Mouse (Mus musculus) brain, adult 2 months (tissue): ENCODE measurements around the gene Sept11.

ENCODE experiments used
- DNase-seq: peaks from one replicate; pipeline ENCODE4 v3.0.0; 2011; ENCODE audit warnings: low read depth, low spot score

The Sept11 gene

DNA sequence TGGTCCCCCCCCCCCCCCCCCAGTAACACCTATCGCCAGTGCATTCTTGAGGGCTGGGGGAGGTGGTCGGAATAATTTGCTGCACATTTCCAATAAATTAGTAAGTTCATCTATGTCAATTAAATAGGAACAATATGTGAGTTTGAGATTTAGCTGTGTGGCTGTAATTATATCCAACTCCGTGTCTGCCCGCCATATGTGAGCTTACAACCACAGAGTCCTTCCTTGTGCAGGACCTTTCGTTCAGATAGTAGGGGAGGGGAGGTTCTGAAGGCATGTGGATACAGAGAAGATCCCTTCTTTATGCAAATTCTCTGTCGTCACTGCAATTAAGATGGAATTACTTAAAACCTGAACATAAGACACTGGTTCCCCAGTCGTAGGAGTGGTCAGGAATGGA is 2.1 kb downstream of the Sept11 start:
- DNase-seq, result no peak

- DNase-seq, result no peak
Measured at GRCm38 (mm10) chr5:93097204-93097906, 4.1 kb downstream of the Sept11 start.

DNA sequence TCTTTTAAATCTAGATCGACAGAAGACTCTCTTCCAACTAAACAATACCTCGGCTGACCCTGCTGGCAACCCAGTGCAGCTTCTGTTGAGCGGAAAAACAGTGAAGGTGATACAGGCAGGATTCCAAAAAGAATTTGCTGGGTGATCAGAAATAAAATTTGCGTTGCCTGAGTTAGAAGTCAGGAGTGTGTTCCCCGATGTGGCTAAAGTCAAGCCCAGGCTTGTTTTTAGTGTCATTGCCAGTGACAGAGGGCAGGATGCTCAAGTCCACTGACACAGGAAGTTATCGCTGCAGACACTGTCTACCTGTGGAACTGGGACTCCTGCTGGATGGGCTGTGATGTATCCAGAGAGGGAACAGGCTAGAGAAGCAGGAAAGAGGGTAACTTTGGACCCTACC is 5.0 kb downstream of the Sept11 start:
- DNase-seq, result no peak

GRCm38 (mm10) chr5:93098811-93099210 is 5.6 kb downstream of the Sept11 start:
- no peak for DNase-seq

DNA sequence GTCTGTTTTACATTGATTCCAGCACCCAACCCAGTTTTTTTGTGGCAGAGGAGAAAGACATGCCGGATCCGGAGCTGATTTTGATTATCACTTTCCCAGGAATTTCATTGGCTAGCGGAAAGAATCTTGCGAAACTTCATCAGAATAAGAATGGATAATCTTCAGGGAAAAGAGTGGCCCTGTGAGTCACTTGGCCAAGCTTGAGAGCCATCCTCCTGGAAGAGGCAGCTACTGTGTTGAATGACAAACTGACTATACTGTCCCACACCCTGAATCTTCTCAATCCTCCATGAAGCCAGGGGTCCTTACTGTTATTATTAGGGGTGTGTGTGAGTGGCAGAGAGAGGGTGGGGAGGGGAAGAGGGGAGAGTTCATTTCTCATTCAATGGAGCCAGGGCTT is 7.7 kb downstream of the Sept11 start:
- no peak for DNase-seq

- no peak for DNase-seq
Measured at GRCm38 (mm10) chr5:93101371-93101791, 8.1 kb downstream of the Sept11 start.

- DNase-seq, result no peak
Measured at GRCm38 (mm10) chr5:93103603-93104002, 10.4 kb downstream of the Sept11 start.

DNA sequence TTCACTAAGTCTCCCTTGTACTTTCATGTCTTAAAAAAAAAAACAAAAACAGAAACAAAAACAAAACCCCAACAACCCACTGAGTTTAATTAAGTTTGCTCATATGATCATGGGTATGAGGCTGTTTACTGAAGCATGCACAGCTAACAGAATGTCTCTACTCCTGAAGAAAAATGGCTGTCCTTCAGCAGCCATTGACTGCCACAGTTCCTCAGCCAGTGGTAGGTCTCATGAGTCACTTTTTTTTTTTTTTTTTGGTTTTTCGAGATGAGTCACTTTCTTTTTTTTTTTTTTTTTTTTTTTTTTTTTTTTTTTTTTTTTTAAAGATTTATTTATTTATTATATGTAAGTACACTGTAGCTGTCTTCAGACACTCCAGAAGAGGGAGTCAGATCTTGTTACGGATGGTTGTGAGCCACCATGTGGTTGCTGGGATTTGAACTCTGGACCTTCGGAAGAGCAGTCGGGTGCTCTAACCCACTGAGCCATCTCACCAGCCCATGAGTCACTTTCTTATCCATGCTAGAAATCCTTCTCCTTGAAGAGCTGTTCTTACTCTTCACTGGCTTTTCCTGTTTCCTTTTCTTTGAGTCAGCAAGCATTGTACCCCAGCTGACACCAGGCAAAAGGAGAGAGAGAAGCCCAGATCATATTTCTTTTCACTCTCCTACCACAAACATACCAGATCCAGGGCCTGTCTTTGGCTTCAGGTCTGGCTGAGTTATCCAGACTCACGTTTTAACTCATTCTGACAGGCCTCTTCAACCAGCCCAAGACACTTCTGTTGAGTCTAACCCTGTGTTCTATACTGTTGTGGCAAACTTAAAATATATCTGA is 12.0 kb downstream of the Sept11 start:
- DNase-seq, result no peak

DNA sequence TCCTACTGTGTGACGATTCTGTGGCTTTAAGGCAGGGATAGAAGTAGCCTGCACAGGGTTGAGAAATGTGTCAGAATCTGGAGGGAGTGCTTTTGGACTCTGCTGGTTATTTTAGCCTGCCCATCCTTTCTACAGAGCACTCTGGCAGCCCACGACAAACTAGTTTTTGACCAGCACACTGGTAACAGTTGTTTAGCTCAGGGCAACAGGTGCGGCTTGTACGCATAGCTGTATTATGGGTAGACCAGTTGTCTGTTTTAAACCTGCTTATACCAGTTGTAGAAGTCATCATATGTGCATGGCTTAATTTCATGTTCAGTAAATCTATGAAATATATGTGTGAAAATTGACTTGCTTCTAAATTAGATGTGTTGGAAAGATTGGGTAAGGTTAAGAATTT is 12.8 kb downstream of the Sept11 start:
- no peak for DNase-seq

DNA sequence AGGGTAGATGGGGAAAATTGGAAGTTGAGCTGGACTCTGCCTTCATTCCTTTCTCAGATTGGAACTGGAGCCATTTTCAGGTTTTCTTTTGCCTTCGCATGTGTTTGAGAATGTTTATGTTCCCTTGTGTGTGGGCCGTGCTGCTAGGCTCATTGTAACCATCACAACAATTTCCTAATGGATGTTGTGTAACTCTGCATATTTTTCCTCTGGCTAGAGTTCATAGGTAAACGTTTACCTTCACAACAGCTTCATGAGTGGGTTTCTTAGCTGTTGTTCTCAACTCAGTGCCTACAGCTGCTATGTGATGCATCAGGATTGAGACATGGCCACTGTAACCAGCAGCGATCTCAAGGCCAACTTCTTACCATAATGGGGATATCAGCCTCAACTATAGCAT is 15.5 kb downstream of the Sept11 start:
- DNase-seq, result no peak

DNA sequence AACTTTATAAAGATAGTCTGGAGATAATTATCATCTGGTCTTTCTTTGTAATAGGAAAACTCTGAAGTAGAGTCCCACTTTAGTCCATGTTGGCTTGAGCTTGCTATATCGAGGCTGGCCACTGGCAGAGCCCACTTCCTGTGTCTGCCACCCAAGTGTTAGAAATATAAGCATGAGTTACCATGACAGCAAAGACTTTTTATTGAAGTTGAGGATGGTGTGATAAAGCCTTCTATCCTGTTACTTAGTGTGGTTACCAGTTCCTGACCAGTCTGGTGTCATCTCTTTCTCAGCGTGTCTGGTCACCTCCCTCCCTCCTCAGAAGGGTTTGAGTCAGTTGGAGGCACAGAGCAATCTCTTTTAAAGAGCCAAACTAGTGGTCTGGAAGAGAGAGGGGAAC is 16.3 kb downstream of the Sept11 start:
- no peak for DNase-seq

DNA sequence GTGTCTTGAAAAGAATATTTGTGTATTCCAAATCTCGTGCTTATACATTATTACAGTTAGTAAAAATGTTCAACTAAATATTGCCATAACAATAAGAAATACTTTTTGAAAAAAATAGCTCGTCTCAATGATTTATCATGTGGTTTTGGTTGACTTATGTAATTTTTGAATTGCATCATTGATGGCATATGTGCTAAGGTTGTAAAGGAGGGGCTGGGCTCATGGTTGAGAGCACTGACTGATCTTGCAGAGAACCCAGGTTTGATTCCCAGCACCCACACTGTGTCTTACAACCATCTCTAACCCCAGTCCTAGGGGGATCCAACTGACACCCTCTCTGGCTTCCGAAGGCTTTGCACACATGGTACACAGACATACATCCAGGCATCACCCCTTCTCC is 19.1 kb downstream of the Sept11 start:
- DNase-seq, result no peak

DNA sequence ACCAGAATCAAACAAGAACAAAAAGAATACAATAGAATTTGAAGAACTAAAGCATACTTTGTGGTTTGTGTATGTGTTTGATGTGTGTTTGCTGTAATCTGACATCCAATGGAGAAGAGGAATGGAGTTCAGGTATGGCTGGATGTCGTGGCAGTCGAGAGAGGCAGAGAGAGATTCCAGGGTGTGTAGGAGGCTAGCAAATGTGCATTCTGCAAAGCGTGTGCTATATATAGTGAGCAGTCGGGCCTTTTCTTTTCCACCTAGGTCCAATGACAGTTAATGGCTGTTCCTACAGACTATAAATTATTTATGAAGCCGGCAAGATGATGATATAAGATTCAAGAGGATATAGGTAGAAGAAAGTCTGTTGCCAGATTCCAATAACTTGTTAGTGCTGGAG is 20.3 kb downstream of the Sept11 start:
- peak; percentile 57 for DNase-seq

DNA sequence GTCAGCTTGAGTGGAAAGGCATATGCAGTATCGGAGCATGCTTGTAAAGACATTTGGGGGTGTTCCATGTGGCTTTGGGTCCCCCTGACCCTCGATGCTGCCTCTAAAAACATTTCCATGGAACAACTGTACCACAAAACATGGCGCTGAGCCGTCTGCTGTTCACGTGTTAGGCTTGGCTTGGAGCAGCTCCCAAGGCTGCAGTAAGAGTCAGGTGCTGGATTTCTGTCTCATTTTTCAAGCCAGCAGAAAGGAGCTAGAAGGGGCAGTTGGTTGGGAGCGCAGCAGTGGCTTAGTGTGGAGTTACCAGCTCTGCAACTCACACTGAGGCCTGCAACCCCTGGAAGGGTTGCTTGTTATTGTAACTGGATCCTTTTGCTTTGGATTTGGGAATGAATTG is 21.3 kb downstream of the Sept11 start:
- DNase-seq, result no peak

DNA sequence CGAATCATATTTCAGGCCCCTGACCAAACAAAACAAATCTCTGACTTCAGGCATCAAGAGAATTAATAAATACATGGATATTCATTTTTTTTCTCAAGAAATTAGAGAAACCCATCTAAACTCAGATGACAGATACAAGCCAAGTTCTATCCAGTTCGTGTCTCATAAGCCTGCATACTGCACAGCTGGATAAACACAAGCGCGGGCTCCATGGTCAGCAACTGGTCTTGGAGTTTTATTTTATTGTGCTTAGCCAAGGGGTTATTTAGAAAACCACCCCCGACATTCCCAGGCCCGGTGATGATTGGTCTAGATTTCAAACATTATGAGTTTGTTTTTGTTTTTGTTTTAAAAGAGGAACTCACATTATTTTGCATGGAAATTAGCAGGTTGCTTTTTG is 21.8 kb downstream of the Sept11 start:
- DNase-seq, result no peak

- no peak for DNase-seq
Measured at GRCm38 (mm10) chr5:93115854-93116253, 22.6 kb downstream of the Sept11 start.

- DNase-seq, result no peak
Measured at GRCm38 (mm10) chr5:93117648-93118047, 24.4 kb downstream of the Sept11 start.

DNA sequence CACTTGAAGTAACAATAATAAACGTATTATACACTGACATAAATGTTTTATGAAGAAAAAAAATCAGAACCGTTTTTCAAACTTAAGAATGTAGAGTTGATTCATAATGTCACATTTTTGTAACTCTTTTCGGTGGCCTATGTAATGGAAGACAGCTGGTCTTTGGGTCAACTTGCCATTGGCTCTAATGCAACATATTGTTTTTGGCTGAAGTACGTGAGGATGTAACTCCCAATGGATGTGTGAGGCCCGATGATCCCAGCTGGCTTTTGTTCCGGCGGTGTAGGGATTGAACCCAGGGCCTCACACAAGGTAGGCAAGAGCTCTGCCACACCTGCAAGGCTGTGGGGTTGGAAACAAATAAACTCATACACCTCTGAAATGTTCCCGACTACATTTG is 28.4 kb downstream of the Sept11 start:
- no peak for DNase-seq

- DNase-seq, result no peak
Measured at GRCm38 (mm10) chr5:93124031-93124826, 31.0 kb downstream of the Sept11 start.

- DNase-seq, result no peak
Measured at GRCm38 (mm10) chr5:93125325-93125724, 32.1 kb downstream of the Sept11 start.

GRCm38 (mm10) chr5:93126222-93126929 is 33.1 kb downstream of the Sept11 start:
- peak; percentile 65 for DNase-seq
